Mouse (Mus musculus): ENCODE results near the gene Tmem266.

The Tmem266 gene

GRCm38 (mm10) chr9:55326515-55327233, at the start of gene Tmem266, which contains the start of gene Nrg4:
Gene Tmem266, plus strand, starts transcription at chr9:55326913.
Gene Nrg4, minus strand, starts transcription at chr9:55326844.
- peak; percentile 42 for DNase-seq (ENCODE audit: low read depth)

- DNase-seq (ENCODE audit: low read depth): no peak
Measured at GRCm38 (mm10) chr9:55277562-55277961, 49.2 kb upstream of the Tmem266 start.

- DNase-seq (ENCODE audit: low read depth): no peak
Measured at GRCm38 (mm10) chr9:55279114-55279825, 47.4 kb upstream of the Tmem266 start.

- peak; percentile 87 for DNase-seq (ENCODE audit: low read depth)
Measured at GRCm38 (mm10) chr9:55283516-55283915, 43.2 kb upstream of the Tmem266 start.

GRCm38 (mm10) chr9:55285197-55285596, 41.5 kb upstream of the Tmem266 start:
- DNase-seq (ENCODE audit: low read depth): peak; percentile 88

- DNase-seq (ENCODE audit: low read depth): no peak
Measured at GRCm38 (mm10) chr9:55289475-55290198, 37.1 kb upstream of the Tmem266 start.

GRCm38 (mm10) chr9:55291966-55292365, 34.7 kb upstream of the Tmem266 start:
- DNase-seq (ENCODE audit: low read depth): no peak

GRCm38 (mm10) chr9:55296221-55296620, 30.5 kb upstream of the Tmem266 start:
- DNase-seq (ENCODE audit: low read depth): peak; percentile 87

- no peak for DNase-seq (ENCODE audit: low read depth)
Measured at GRCm38 (mm10) chr9:55307066-55307465, 19.6 kb upstream of the Tmem266 start.

GRCm38 (mm10) chr9:55307557-55307956, 19.2 kb upstream of the Tmem266 start:
- peak; percentile 75 for DNase-seq (ENCODE audit: low read depth)

- no peak for DNase-seq (ENCODE audit: low read depth)
Measured at GRCm38 (mm10) chr9:55308455-55308854, 18.3 kb upstream of the Tmem266 start.

GRCm38 (mm10) chr9:55311560-55311959, 15.2 kb upstream of the Tmem266 start:
- DNase-seq (ENCODE audit: low read depth): peak; percentile 92

- no peak for DNase-seq (ENCODE audit: low read depth)
Measured at GRCm38 (mm10) chr9:55313619-55314261, 13.0 kb upstream of the Tmem266 start.

- no peak for DNase-seq (ENCODE audit: low read depth)
Measured at GRCm38 (mm10) chr9:55322641-55323040, 4.1 kb upstream of the Tmem266 start.

- DNase-seq (ENCODE audit: low read depth): no peak
Measured at GRCm38 (mm10) chr9:55324085-55324484, 2.6 kb upstream of the Tmem266 start.

- no peak for DNase-seq (ENCODE audit: low read depth)
Measured at GRCm38 (mm10) chr9:55324516-55324915, 2.2 kb upstream of the Tmem266 start.

- no peak for DNase-seq (ENCODE audit: low read depth)
Measured at GRCm38 (mm10) chr9:55325061-55325460, 1.7 kb upstream of the Tmem266 start.

GRCm38 (mm10) chr9:55325564-55326514, 874 bp upstream of the Tmem266 start:
- peak; percentile 16 for DNase-seq (ENCODE audit: low read depth)

- DNase-seq (ENCODE audit: low read depth): peak; percentile 48
Measured at GRCm38 (mm10) chr9:55327234-55327615, 512 bp downstream of the Tmem266 start.

GRCm38 (mm10) chr9:55328151-55328918, 1.6 kb downstream of the Tmem266 start:
- no peak for DNase-seq (ENCODE audit: low read depth)
